Mouse (Mus musculus): Measurements from ENCODE around the gene Rnase9. TPM values are rescaled to one million over a fixed set of nuclear protein-coding genes. Genes with fewer than 3 reads are reported as not detected.
A peak's percentile ranks its signal among the peaks of the same experiment; 100 is the strongest.

Rnase9 gene
- polyA plus RNA-seq (2012; rRNA removed) = 0.08 TPM in 1 of 2 replicates, not detected in the other

DNA sequence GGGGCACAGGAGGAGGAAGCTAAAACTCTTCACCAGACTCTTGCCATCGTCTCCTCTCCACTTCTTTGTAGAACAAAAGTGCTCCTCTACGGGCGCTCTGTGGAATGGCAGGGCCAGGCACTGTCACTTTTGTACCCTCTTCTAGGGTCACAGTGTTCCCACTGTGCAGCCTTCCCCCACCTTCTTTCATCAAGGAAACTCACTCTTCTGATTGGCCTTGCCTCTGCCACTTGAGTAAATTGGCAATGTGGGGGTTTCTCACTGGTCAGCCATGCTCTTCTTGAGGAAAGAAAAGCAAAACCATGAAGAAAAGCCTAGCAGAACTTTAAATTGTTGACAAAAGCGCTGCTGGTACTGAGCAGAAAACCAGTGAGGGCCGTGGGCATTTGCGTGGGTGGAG, at the start of gene Rnase9:
Rnase9 (minus strand) TSS at position 101 of the 400 bp plus-strand sequence.
- H3K27ac ChIP-seq (ENCODE audit: insufficient read depth, low read length) = no peak within 1 kb of the TSS
- H3K4me3 ChIP-seq (ENCODE audit: insufficient read depth, low read length) = no peak within 1 kb of the TSS
- H3K4me1 ChIP-seq (ENCODE audit: control insufficient read depth, insufficient read depth, low read length) = no peaks in the 10 kb centered on the region
- TF ChIP-seq CTCF (IDR thresholded peaks at IDR 0.05; ENCODE audit: extremely low read depth, insufficient read depth, low read length) (no peak), POLR2A (IDR thresholded peaks at IDR 0.05; ENCODE audit: extremely low read depth, insufficient read depth, low read length) (no peak)

DNA sequence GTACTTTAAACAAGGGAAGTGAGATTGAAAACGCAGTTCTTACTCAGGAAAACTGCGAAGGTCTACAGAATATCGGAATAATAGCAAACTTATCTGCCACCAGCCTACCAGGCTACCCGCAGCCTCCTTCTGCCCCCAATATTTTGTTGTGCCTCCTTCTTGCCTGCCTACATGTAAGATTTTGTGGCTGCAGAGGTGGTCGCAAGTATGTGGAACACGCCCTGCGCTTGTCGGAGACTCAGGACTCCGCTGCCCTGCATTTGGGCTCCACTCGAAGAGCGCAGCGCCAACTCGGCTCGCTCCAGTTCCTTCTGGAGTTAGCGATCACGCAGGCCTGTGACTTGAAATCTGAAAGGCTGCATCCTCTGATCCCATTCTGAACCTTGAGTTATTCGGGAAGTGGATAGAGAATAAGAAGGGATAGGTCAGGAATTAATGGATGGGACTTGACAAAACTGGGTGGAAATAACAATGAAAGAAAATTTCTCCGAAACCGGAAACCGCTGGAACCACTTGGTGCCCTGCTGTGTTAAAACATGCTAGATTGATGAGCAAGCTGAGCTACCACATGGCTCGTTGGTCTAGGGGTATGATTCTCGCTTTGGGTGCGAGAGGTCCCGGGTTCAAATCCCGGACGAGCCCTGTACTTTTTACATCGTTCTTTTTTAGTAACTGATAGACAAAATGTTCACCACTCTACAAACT, 48.6 kb upstream of the Rnase9 start:
- Histone ChIP-seq H3K4me3 (ENCODE audit: insufficient read depth, low read length) (peak overlapping the region; percentile 51), H3K27ac (ENCODE audit: insufficient read depth, low read length) (peak overlapping the region; percentile 88)
- no peak for TF ChIP-seq CTCF (IDR thresholded peaks at IDR 0.05; ENCODE audit: extremely low read depth, insufficient read depth, low read length)
- TF ChIP-seq POLR2A (IDR thresholded peaks at IDR 0.05; ENCODE audit: extremely low read depth, insufficient read depth, low read length) = no peak

GRCm38 (mm10) chr14:51089674-51090076, 48.0 kb upstream of the Rnase9 start:
- TF ChIP-seq CTCF (IDR thresholded peaks at IDR 0.05; ENCODE audit: extremely low read depth, insufficient read depth, low read length) = no peak
- TF ChIP-seq POLR2A (IDR thresholded peaks at IDR 0.05; ENCODE audit: extremely low read depth, insufficient read depth, low read length) = no peak
- Histone ChIP-seq H3K4me3 (ENCODE audit: insufficient read depth, low read length) (peak overlapping the region; percentile 51), H3K27ac (ENCODE audit: insufficient read depth, low read length) (peak overlapping the region; percentile 88), H3K4me1 (ENCODE audit: control insufficient read depth, insufficient read depth, low read length) (no peaks in the 10 kb centered on the region)

More for the DNA sequence above, 48.6 kb upstream of the Rnase9 start:
- no peaks in the 10 kb centered on the region for H3K4me1 ChIP-seq (ENCODE audit: control insufficient read depth, insufficient read depth, low read length)

- Histone ChIP-seq H3K4me1 (ENCODE audit: control insufficient read depth, insufficient read depth, low read length) (no peaks in the 10 kb centered on the region), H3K4me3 (ENCODE audit: insufficient read depth, low read length) (peak overlapping the region; percentile 51), H3K27ac (ENCODE audit: insufficient read depth, low read length) (0 out of 2 replicates have a peak overlapping the region, but pooled peaks have one; percentile 7)
- TF ChIP-seq POLR2A (IDR thresholded peaks at IDR 0.05; ENCODE audit: extremely low read depth, insufficient read depth, low read length) = 0 out of 2 replicates have a peak, but pooled peaks have one; percentile 6
- no peak for TF ChIP-seq CTCF (IDR thresholded peaks at IDR 0.05; ENCODE audit: extremely low read depth, insufficient read depth, low read length)
These were observed 47.5 kb upstream of the Rnase9 start for GRCm38 (mm10) chr14:51088970-51089673.

DNA sequence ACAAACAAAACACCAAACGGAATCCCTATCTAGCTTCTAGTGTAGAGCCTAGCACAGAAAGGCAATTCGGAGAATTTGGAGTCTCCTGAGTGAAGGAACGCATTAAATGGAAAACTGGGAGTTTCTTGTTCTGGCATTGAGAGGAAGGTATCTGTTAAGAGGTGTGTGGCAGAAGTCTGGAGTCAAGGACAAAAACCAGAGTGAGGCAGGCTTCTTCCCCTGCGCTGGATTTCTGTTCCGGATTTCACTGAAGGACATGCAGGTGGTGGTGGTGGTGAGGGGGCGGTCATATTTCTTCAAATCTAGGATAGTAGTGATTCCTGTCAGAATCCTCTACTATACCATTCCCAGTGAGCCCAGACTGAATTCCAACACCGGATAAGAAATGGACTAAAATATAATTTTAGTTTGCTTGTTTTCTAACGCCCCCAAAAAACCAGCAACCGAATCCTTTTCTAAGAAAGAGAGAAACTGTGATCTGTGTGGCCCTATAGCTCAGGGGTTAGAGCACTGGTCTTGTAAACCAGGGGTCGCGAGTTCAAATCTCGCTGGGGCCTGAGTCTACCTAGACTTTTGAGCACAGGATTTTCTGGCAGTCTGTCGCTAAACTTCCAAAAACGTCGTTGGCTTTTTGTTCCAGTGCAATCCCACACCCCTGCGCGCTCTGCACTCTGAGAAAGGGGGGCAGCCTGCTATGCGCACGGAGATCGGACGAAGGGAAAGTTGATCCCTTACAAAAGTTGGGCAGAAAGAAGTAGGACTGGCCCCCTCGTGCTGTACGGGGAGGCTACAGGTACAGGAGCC, 46.7 kb upstream of the Rnase9 start:
- H3K4me1 ChIP-seq (ENCODE audit: control insufficient read depth, insufficient read depth, low read length) = no peaks in the 10 kb centered on the region; the same call in 1 of the 2 replicates
- peak overlapping the region; percentile 51 for H3K4me3 ChIP-seq (ENCODE audit: insufficient read depth, low read length)
- H3K27ac ChIP-seq (ENCODE audit: insufficient read depth, low read length) = 0 out of 2 replicates have a peak overlapping the region, but pooled peaks have one; percentile 7
- TF ChIP-seq POLR2A (IDR thresholded peaks at IDR 0.05; ENCODE audit: extremely low read depth, insufficient read depth, low read length) = no peak
- TF ChIP-seq CTCF (IDR thresholded peaks at IDR 0.05; ENCODE audit: extremely low read depth, insufficient read depth, low read length) = no peak

DNA sequence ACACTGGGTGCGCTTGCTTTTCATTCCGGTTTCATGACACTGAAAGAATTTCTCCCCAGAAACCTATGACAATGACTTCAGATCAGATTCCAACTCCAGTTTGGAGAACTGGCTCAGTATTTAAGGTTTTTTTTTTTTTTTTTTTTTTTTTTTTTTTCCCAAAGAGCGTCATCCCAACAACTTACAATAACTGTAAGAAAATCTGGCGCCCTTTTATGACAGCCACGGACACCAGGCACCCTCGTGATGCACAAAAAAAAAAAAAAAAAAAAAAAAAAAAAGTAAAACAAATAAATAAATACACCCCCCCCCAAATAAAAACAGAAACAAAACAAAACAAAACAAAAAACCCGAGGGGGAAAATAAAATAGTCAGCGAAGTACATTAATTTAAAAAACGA, 46.1 kb upstream of the Rnase9 start:
- Histone ChIP-seq H3K27ac (ENCODE audit: insufficient read depth, low read length) (no peak overlapping the region), H3K4me3 (ENCODE audit: insufficient read depth, low read length) (peak overlapping the region; percentile 51), H3K4me1 (ENCODE audit: control insufficient read depth, insufficient read depth, low read length) (no peaks in the 10 kb centered on the region; the same call in 1 of the 2 replicates)
- TF ChIP-seq POLR2A (IDR thresholded peaks at IDR 0.05; ENCODE audit: extremely low read depth, insufficient read depth, low read length) = no peak
- TF ChIP-seq CTCF (IDR thresholded peaks at IDR 0.05; ENCODE audit: extremely low read depth, insufficient read depth, low read length) = no peak

- no peak for TF ChIP-seq POLR2A (IDR thresholded peaks at IDR 0.05; ENCODE audit: extremely low read depth, insufficient read depth, low read length)
- TF ChIP-seq CTCF (IDR thresholded peaks at IDR 0.05; ENCODE audit: extremely low read depth, insufficient read depth, low read length) = no peak
- Histone ChIP-seq H3K4me1 (ENCODE audit: control insufficient read depth, insufficient read depth, low read length) (no peaks in the 10 kb centered on the region; the same call in 1 of the 2 replicates), H3K27ac (ENCODE audit: insufficient read depth, low read length) (no peak overlapping the region), H3K4me3 (ENCODE audit: insufficient read depth, low read length) (no peak overlapping the region)
These were observed 44.2 kb upstream of the Rnase9 start for GRCm38 (mm10) chr14:51085911-51086310.

- H3K4me1 ChIP-seq (ENCODE audit: control insufficient read depth, insufficient read depth, low read length) = no peaks in the 10 kb centered on the region; the same call in 1 of the 2 replicates
- TF ChIP-seq POLR2A (IDR thresholded peaks at IDR 0.05; ENCODE audit: extremely low read depth, insufficient read depth, low read length) (no peak), CTCF (IDR thresholded peaks at IDR 0.05; ENCODE audit: extremely low read depth, insufficient read depth, low read length) (no peak)
- H3K4me3 ChIP-seq (ENCODE audit: insufficient read depth, low read length) = no peak overlapping the region
- no peak overlapping the region for H3K27ac ChIP-seq (ENCODE audit: insufficient read depth, low read length)
These were observed 43.4 kb upstream of the Rnase9 start for GRCm38 (mm10) chr14:51085086-51085485.

DNA sequence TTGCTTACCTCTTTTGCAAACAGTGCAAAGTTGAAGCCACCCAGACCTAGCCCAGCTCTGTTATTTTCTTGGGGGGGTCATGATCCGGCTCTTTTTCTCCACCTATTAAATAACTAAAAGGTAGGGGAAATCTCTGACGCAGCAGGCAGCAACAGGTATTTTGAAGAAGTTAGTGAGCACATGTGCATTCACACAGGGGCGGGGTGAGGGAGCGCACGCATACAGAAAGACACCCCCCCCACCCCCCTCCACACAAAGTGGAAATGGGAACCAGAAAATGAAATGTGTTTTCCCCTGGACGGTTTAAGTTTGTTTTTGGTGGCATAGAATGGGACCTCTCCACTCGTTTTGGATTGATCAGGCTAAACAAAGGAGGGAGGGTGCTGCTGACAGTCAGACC, 42.1 kb upstream of the Rnase9 start:
- H3K4me3 ChIP-seq (ENCODE audit: insufficient read depth, low read length) = peak overlapping the region; percentile 85; the same call in 1 of the 2 replicates
- H3K4me1 ChIP-seq (ENCODE audit: control insufficient read depth, insufficient read depth, low read length) = no peaks in the 10 kb centered on the region; the same call in 1 of the 2 replicates
- TF ChIP-seq POLR2A (IDR thresholded peaks at IDR 0.05; ENCODE audit: extremely low read depth, insufficient read depth, low read length) (no peak), CTCF (IDR thresholded peaks at IDR 0.05; ENCODE audit: extremely low read depth, insufficient read depth, low read length) (no peak)
- no peak overlapping the region for H3K27ac ChIP-seq (ENCODE audit: insufficient read depth, low read length)
